Mouse (Mus musculus) brain, embryonic 14.5 days (tissue): Measurements from ENCODE around the gene Olfr310.

Source experiments
- CTCF ChIP-seq: fragments of 200-500 bp; IDR thresholded peaks from 2 replicates; pipeline ENCODE4 v1.5.1; 2012; ENCODE audit warnings: inconsistent platforms, mild to moderate bottlenecking, moderate library complexity, borderline replicate concordance; ENCODE audit not compliant: insufficient read depth, insufficient read length; ENCODE audit errors: extremely low read depth
- POLR2A ChIP-seq: fragments of 200-500 bp; IDR thresholded peaks from 2 replicates; pipeline ENCODE4 v1.6.1; 2012; ENCODE audit warnings: mild to moderate bottlenecking, inconsistent platforms, borderline replicate concordance; ENCODE audit not compliant: poor library complexity, insufficient read depth, insufficient read length, severe bottlenecking; ENCODE audit errors: extremely low read depth

- TF ChIP-seq CTCF: no peak
- TF ChIP-seq POLR2A: no peak
These were observed at the start of gene Olfr310 for GRCm38 (mm10) chr7:86277072-86277471.
